Mouse (Mus musculus): ENCODE results near the gene Gm48552.

Gene Gm48552

DNA sequence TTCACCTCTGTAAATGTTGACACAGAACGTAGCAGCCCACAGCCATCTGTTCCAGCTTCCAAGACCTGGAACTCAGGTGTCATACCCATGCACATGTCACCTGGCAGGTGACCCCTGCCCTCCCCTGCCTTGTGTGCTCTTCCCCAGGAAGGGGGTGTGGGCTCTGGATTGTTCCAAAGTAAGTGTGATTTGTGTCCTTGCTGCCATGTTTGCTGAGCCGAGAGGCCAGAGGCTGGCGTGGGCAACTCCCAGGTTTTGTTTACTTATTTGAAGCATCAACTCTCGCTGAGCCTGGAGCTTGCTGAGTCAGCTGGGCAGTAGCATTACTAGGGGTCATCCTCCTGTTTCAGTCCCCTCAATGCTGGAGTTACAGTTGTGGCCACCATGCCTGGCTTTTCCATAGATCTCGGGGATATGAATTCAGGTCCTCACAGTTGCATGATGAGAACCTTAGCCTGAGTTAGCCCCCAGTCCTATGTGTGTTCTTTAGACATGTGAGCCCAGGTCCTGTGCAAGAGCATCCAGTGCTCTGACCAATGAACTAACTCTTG lies at the start of gene Gm48552:
Gene Gm48552 (plus strand): TSS at position 501 of the 551 bp plus-strand sequence.
- DNase-seq (ENCODE audit: low read depth, low spot score): no peak

DNA sequence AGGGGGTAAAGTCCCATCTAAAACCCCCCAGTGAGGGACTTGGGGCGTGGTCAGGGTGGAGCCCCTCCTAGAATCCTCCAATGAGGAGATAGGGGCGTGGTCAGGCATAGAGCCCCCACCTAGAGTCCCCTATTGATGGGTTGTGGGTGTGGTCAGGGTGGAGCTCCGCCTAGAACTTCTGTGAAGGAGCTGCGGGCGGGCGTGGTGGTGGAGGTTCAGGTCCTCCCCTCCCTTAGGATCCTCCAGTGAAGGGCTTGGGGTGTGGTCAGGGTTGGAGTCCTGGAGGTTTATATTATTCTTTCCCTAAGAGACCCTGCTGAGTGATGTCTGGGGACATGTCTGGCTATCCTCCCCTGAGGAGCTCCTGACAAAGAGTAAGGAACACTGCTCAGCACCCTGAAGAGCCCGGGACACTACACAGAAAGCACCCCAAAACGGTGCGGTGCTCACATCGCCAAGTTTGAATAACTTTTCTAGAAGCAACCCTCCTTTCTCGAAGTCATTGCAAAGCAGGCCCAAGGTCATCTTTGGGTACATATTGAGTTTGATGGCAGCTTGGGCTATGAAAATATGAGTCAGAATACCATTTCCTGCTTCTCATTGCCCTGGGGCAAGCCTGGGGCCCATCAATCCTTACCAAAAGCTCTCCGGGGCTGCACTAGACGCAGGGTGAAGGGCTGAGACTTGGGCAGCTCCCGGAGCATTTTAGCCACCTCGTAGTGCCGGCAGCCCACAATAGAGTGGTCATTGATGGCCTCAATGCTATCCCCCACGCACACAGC lies 48.1 kb upstream of the Gm48552 start:
- no peak for DNase-seq (ENCODE audit: low read depth, low spot score)

- DNase-seq (ENCODE audit: low read depth, low spot score): peak; percentile 54
Observed at GRCm38 (mm10) chr10:81341333-81341949, 47.4 kb upstream of the Gm48552 start.

DNA sequence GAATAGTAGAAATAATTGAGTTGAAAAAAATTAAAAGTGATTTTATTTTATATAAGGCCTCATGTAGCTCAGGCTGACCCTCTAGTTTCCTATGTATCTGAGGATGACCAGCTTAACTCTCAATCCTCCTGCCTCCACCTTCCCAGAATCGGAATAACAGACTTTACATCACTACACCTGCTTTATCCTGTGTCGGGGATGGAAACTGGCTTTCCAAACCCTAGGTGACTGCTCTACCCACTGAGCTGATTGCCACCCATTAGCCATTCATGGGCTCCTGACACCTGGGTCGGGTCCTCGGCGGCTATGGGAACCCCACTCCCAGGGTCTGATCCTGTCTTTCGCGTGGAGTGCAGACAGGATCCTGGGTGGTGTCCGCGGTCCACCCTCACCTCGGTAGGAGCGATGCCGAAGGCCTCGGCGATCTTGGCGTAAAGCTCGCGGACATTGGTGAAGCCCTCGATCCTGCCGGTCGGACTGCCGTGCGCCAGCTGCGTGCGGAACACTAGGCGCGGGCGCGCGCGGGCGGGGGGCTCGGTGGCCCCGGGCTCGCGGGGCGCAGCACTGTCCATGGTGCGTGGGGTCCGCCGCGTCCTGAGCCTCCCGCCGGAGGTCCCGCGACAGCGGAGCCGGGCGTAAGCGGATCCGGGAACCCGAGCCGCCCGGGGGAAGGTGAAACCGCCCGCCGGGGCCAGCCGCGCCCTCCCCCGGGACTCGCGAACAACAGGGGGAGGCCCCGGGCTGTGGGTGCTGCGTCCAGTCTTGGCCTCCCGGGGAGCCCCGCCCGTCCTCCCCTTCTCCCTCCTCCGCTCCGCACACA lies 45.9 kb upstream of the Gm48552 start, which contains the start of gene Gipc3:
Gene Gipc3 (minus strand): TSS at position 581 of the 820 bp plus-strand sequence.
- DNase-seq (ENCODE audit: low read depth, low spot score): no peak

DNA sequence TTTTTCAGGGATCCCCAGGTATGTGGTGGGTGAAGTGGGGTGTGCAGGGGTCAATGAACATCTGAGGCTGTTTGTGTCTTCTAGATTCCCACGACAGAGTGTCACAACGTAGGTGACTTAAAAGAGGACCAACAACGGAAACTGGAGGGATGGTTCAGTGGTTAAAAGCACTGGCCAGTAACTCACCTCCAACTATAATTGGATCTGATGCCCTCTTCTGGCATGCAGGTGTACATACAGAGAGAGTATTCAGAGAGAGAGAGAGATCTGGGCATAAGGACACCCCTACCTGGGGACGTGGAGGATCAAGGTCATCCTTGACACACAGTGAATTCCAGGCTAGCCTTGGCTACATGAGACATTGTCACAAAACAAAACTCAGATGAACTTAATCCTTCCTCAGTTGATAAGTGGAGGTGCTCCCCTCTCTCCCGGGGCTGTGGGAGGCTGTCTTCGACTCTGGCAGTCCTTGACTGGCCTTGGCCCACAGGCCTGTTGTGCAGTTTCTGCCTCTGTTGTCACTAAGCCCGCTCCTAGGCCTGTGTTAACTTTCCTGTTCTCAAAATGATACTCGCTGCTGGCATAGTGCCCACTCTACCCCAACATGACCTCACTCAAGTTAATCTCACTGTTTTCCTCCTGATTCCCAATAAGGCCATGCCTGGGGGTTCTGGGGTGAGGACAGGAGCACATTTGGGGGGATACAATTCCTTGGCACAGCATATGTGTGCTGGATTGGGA lies 44.2 kb upstream of the Gm48552 start:
- DNase-seq (ENCODE audit: low read depth, low spot score): no peak

GRCm38 (mm10) chr10:81345162-81345534 lies 43.7 kb upstream of the Gm48552 start:
- no peak for DNase-seq (ENCODE audit: low read depth, low spot score)

DNA sequence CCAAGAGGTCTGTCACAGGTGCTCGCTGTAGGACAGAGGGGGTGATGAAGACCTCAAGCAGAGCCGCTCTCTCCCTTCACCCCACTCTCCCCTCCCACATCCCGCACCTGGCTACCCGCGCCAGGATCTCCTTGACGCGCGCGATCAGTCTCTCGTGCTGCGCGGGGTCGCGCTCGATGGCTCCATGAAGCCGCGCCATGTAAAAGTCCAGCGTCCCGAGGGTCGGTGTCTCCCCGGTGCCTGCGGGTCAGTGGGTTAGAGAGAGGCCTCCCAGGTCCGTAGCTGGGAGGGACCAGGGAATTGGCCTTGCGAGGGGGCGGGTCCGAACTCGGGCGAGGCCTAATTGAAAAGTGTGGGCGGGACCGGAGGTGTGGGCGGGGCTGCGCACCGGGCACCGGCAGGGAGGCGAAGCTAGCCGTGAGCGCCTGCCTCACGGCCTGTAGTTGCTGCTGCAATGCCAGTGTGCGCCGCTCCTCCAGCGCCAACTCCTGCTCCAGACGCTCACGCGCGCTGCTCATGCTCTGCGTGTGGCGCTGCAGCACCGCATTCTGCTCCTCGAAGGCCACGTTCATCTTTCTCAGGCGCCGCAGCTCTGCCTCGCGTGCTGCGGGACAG lies 42.2 kb upstream of the Gm48552 start:
- DNase-seq (ENCODE audit: low read depth, low spot score): peak; percentile 42

GRCm38 (mm10) chr10:81349146-81349545 lies 39.7 kb upstream of the Gm48552 start:
- DNase-seq (ENCODE audit: low read depth, low spot score): no peak

- no peak for DNase-seq (ENCODE audit: low read depth, low spot score)
Observed at GRCm38 (mm10) chr10:81349961-81350350, 38.8 kb upstream of the Gm48552 start.

DNA sequence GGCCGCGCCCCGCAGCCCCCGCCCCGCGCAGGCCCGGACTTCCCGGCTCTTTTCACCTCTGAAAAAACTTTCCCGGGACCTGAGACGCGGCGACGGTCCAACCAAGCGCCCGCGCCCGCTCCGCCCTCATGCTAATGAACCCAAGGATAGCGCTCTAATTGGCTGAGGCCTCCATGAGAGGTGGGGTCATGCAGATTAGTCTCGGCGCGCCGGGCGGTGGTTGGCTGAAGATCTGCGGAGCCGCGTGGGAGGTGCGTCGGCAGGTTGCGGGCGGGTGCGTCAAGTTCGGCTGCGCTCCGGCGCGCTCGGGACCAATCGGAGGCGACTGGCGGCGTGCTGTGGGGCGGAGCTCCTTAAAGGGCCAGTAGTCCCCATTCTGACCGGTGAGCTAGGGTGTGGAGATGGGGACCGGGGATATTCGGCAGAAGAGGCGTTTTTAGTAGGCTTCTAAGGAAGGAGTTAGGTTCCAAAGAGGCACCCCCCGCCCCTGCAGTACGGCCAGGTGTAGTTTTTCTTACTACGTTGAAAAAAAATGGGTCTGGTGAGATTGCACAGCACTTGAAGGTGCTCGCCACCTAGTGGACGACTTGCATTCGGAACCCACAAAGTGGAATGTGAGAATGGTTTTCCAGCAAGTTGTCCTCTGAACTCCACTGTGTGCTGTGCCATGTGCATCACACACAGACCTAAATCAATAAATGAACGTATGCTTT lies 38.3 kb upstream of the Gm48552 start, which contains the start of gene Hmg20b:
Gene Hmg20b (minus strand): TSS at position 130 of the 713 bp plus-strand sequence.
- peak; percentile 97 for DNase-seq (ENCODE audit: low read depth, low spot score)

DNA sequence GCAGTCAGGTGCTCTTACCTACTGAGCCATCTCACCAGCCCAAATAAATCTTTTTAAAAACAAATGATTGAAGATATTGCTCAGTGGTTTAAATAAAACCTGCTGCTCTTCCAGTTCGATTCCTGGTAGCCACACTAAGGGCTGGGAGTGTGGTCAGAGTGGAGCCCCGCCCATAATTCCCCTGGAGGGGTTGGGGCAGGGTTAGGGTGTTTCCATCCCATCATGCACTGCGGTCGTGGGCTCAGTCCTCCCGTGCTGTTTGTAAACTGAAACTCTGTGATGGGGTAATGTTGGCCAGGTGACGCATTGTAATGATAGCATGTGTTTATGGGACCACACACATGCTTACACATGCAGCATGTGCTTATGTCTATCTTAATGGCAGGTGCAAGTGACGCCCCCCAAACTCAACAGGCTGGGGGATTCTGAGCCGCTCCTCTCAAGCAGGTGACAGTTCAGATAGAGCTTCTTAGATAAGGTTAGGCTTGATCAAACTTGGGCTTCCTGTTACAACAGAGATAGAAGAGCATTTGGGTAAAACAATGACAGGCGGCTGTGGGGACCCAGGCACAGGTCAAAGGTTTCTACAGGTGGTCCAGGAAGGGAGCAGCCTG lies 37.0 kb upstream of the Gm48552 start:
- no peak for DNase-seq (ENCODE audit: low read depth, low spot score)

DNA sequence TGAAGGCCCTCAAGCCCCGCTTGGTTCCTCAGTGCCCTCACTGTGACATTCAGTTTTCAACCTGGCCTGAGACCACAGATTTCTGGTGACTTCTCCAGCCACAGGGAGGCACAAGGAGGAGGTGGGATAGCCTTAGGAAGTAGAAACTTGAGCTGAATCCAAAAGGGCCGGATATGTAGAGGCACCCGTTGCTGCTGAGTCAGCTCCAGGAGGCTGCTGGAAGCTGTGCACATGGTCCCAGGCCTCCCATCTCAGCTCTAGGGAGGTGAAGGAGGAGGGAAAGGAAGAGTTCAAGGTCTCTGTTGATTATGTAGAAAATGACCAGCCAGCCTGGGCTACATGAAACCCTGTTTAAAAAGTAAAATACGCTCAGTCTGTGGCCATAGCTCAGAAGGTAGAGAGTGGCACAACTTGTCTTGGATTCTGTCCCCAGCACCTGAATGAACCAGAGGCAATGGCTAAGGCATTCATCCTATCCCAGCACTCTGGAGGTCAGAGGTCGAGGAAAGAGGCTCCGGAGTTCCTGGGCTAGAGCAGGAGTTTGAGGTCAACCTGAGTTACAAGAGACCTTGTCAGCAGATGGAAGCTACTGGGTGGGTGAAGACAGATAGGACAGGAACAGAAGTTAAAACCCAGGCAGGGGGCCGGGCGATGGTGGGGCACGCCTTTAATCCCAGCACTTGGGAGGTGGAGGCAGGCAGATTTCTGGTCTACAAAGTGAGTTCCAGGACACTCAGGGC lies 33.9 kb upstream of the Gm48552 start:
- DNase-seq (ENCODE audit: low read depth, low spot score): no peak

DNA sequence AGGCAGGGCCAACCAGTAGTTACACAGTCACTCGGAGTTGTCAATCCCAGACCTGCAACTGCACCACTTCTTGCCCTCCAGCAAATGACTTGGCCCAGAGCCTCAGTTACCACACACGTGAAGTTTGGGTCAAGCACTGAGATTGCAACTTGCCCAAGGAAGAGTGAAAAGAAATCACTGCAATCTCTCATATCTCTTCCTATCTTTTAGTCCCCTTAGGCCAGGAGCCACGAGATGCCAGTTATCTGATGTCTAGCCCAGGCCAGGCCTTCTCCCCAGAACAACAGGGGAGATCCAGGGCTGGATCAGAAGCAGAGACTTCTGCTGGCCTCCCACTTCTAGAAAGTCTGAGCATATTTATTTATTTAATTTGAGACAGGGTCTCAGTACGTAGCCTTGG lies 33.3 kb upstream of the Gm48552 start:
- DNase-seq (ENCODE audit: low read depth, low spot score): no peak

- DNase-seq (ENCODE audit: low read depth, low spot score): no peak
Observed at GRCm38 (mm10) chr10:81356352-81356990, 32.3 kb upstream of the Gm48552 start.

DNA sequence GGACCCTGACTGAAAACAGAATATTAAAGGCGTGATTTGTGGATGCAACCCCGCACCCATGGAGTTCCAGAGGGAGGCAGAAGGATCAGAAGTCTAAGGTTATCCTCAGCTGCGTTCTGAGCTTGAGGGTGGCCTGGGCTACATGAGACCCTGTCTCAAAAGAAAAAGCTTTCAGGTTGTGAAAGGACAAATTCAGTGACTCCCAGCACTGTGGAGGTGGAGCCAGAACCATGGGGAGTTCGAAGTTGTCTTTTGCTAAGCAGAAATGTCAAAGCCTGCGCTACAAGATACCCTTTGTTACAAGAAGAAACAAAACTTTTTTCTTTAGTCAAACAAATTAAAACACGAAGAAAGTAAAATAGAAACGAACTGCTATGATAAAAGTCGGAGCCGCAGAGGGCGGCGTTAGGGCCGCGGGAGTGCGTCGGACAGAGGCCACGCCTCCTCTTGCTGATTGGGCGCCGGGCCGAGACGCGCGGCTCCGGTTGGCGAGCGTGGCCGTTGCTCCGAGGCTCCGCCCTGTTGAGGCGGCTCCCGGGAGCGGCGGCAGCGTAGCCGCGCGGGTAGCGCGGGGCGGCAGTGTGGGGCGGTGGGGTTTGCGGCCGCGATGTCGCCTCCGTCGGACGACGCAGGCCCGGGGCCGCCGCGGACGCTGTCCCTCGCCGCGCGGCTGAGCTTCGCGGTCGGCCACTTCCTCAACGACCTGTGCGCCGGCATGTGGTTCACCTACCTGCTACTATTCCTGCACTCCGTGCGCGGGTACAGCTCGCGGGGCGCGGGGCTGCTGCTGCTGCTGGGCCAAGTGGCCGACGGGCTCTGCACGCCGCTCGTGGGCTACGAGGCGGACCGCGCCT lies 31.6 kb upstream of the Gm48552 start, which contains the start of gene Mfsd12:
Gene Mfsd12 (plus strand): TSS at position 501 of the 854 bp plus-strand sequence.
- peak; percentile 76 for DNase-seq (ENCODE audit: low read depth, low spot score)

- no peak for DNase-seq (ENCODE audit: low read depth, low spot score)
Observed at GRCm38 (mm10) chr10:81358209-81358608, 30.6 kb upstream of the Gm48552 start.

- DNase-seq (ENCODE audit: low read depth, low spot score): no peak
Observed at GRCm38 (mm10) chr10:81358841-81359240, 30.0 kb upstream of the Gm48552 start.

Data from retina, postnatal 7 days (tissue).